Mouse (Mus musculus): Measurements from ENCODE around the gene Itgb2. TPM values are rescaled to one million over a fixed set of nuclear protein-coding genes. Genes with fewer than 3 reads are reported as not detected.

Itgb2 gene
- 1 to 10 TPM; 3.5 to 3.8 TPM for total RNA-seq (2021)
- long read RNA-seq, partial matches to known transcripts, result 1 of 1 reads
- long read RNA-seq, other reads (novel, unspliced or antisense), result 0 of 1 reads

GRCm38 (mm10) chr10:77530140-77530539, at the start of gene Itgb2:
Gene Itgb2, plus strand, starts transcription at chr10:77530252.
- no peak for DNase-seq (ENCODE audit: low spot score in 2 of 2)

- DNase-seq (ENCODE audit: low spot score in 2 of 2), result no peak
These were observed 48.2 kb upstream of the Itgb2 start for GRCm38 (mm10) chr10:77481814-77482213.

GRCm38 (mm10) chr10:77484205-77484935, 45.7 kb upstream of the Itgb2 start:
- no peak for DNase-seq (ENCODE audit: low spot score in 2 of 2)

GRCm38 (mm10) chr10:77485786-77486185, 44.3 kb upstream of the Itgb2 start:
- no peak for DNase-seq (ENCODE audit: low spot score in 2 of 2)

GRCm38 (mm10) chr10:77488168-77488567, 41.9 kb upstream of the Itgb2 start:
- DNase-seq (ENCODE audit: low spot score in 2 of 2), result no peak

- no peak for DNase-seq (ENCODE audit: low spot score in 2 of 2)
These were observed 38.5 kb upstream of the Itgb2 start for GRCm38 (mm10) chr10:77491585-77491984.

- no peak for DNase-seq (ENCODE audit: low spot score in 2 of 2)
These were observed 37.2 kb upstream of the Itgb2 start for GRCm38 (mm10) chr10:77492885-77493284.

GRCm38 (mm10) chr10:77497185-77497584, 32.9 kb upstream of the Itgb2 start:
- no peak for DNase-seq (ENCODE audit: low spot score in 2 of 2)

GRCm38 (mm10) chr10:77498254-77498653, 31.8 kb upstream of the Itgb2 start:
- DNase-seq (ENCODE audit: low spot score in 2 of 2), result no peak

GRCm38 (mm10) chr10:77500636-77501035, 29.4 kb upstream of the Itgb2 start:
- DNase-seq (ENCODE audit: low spot score in 2 of 2), result no peak

GRCm38 (mm10) chr10:77502967-77503922, 26.8 kb upstream of the Itgb2 start:
- DNase-seq (ENCODE audit: low spot score in 2 of 2), result no peak

GRCm38 (mm10) chr10:77504143-77504542, 25.9 kb upstream of the Itgb2 start:
- DNase-seq (ENCODE audit: low spot score in 2 of 2), result no peak

GRCm38 (mm10) chr10:77506526-77506925, 23.5 kb upstream of the Itgb2 start:
- no peak for DNase-seq (ENCODE audit: low spot score in 2 of 2)

GRCm38 (mm10) chr10:77506961-77507577, 23.0 kb upstream of the Itgb2 start:
- no peak for DNase-seq (ENCODE audit: low spot score in 2 of 2)

GRCm38 (mm10) chr10:77507779-77508178, 22.3 kb upstream of the Itgb2 start:
- no peak for DNase-seq (ENCODE audit: low spot score in 2 of 2)

GRCm38 (mm10) chr10:77508744-77509143, 21.3 kb upstream of the Itgb2 start:
- no peak for DNase-seq (ENCODE audit: low spot score in 2 of 2)

- DNase-seq (ENCODE audit: low spot score in 2 of 2), result peak; percentile 92 to 93
These were observed 20.5 kb upstream of the Itgb2 start for GRCm38 (mm10) chr10:77509403-77510187.

- DNase-seq (ENCODE audit: low spot score in 2 of 2), result no peak
These were observed 19.6 kb upstream of the Itgb2 start for GRCm38 (mm10) chr10:77510225-77510982.

GRCm38 (mm10) chr10:77515385-77516348, 14.4 kb upstream of the Itgb2 start, which contains the start of gene Fam207a:
Gene Fam207a, minus strand, starts transcription at chr10:77515785.
- peak; percentile 90 to 93 for DNase-seq (ENCODE audit: low spot score in 2 of 2)

Measured in layer of hippocampus, postnatal 10 days (tissue).